9 mouse cellular contexts compared by ENCODE assay signal in genomic region chr11:69729063-69729462, GRCm38 (mm10). TPM values are rescaled to one million over a fixed set of nuclear protein-coding genes. Genes with fewer than 3 reads are reported as not detected.
DNase-seq lines count a peak whose midpoint lies in the region; ATAC-seq and TF ChIP-seq lines count a peak whose summit lies in the region.
"Had no signal": no experiment of that assay in that cellular context is flagged by ENCODE, and none has a peak within 500 bp of the region (broad histone marks: within the 10 kb centered on the region; RNA-seq: fewer than 3 reads in every experiment).

No protein-coding gene starts in this region.

- H3K9me3 ChIP-seq in intestine, postnatal 0 days (ENCODE audit: control insufficient read depth) = no peaks in the 10 kb centered on the region
- no peaks in the 10 kb centered on the region for H3K9me3 ChIP-seq in intestine, embryonic 15.5 days
- H3K9me3 ChIP-seq in CH12.LX (replicated peaks; ENCODE audit: low read length) = no peaks in the 10 kb centered on the region
- H3K9me3 ChIP-seq in limb, embryonic 11.5 days (ENCODE audit: control insufficient read depth, low read length) = no peaks in the 10 kb centered on the region

- ATAC-seq in intestine, postnatal 0 days = no peak
- no peak for ATAC-seq in intestine, embryonic 15.5 days
- no peak for ATAC-seq in limb, embryonic 11.5 days (ENCODE audit: insufficient number of reproducible peaks, low FRiP score, low TSS enrichment, low read depth)

- H3K9ac ChIP-seq in intestine, postnatal 0 days (ENCODE audit: low read depth, low read length) = no peak overlapping the region
- H3K9ac ChIP-seq in intestine, embryonic 15.5 days = no peak overlapping the region
- no peak overlapping the region for H3K9ac ChIP-seq in CH12.LX (ENCODE audit: insufficient read depth, low read depth)
- H3K9ac ChIP-seq in limb, embryonic 11.5 days (ENCODE audit: low read length) = no peak overlapping the region

- in situ Hi-C loops in CH12.LX (cut with MboI; ENCODE audit: low pct_ligation_motif_present, low pct_unique_long_range_greater_than_20kb, low sequenced_read_pairs) = no loop called here

- WGBS in intestine, postnatal 0 days = 34% methylated on average over 3 of the region's 3 CpGs
- WGBS in intestine, embryonic 15.5 days = 35% methylated on average over 3 of the region's 3 CpGs
- WGBS in limb, embryonic 11.5 days = 23% methylated on average over 3 of the region's 3 CpGs

- H3K27ac ChIP-seq in intestine, postnatal 0 days (ENCODE audit: low read depth, low read length) = no peak overlapping the region
- H3K27ac ChIP-seq in intestine, embryonic 15.5 days = no peak overlapping the region
- H3K27ac ChIP-seq in CH12.LX (ENCODE audit: insufficient read depth, low read depth) = no peak overlapping the region
- no peak overlapping the region for H3K27ac ChIP-seq in embryonic fibroblast, embryonic 13.5 days (ENCODE audit: insufficient read depth, low read length)
- H3K27ac ChIP-seq in limb, embryonic 11.5 days (replicated peaks; ENCODE audit: low read depth, low read length) = no peak overlapping the region
- H3K27ac ChIP-seq: macrophage had no signal

- no peak overlapping the region for H3K4me2 ChIP-seq in intestine, postnatal 0 days (replicated peaks; ENCODE audit: low read depth)
- H3K4me2 ChIP-seq in intestine, embryonic 15.5 days (replicated peaks) = no peak overlapping the region
- no peak overlapping the region for H3K4me2 ChIP-seq in CH12.LX (ENCODE audit: insufficient read depth, low read depth, poor library complexity, severe bottlenecking)
- no peak overlapping the region for H3K4me2 ChIP-seq in limb, embryonic 11.5 days (ENCODE audit: low read depth, severe bottlenecking)

- peaks cover 5% of the 10 kb centered on the region for H3K36me3 ChIP-seq in intestine, postnatal 0 days (ENCODE audit: control insufficient read depth, insufficient read depth)
- H3K36me3 ChIP-seq in intestine, embryonic 15.5 days = peaks cover 3% of the 10 kb centered on the region
- H3K36me3 ChIP-seq in CH12.LX (replicated peaks in 1 of 2; ENCODE audit: control insufficient read depth in 1 of 2, insufficient read depth in 1 of 2, low read length in 1 of 2) = peaks cover 5 to 11% of the 10 kb centered on the region in 2 experiments
- H3K36me3 ChIP-seq in limb, embryonic 11.5 days (ENCODE audit: control insufficient read depth, insufficient read depth, low read length) = peaks cover under 1% of the 10 kb centered on the region; the same call in 1 of the 2 replicates

- H3K4me3 ChIP-seq in intestine, postnatal 0 days (ENCODE audit: low read depth, low read length) = no peak overlapping the region
- H3K4me3 ChIP-seq in intestine, embryonic 15.5 days (replicated peaks) = no peak overlapping the region
- no peak overlapping the region for H3K4me3 ChIP-seq in CH12.LX (replicated peaks in 1 of 3; ENCODE audit: low read depth in 2 of 3, low read length in 2 of 3, poor library complexity in 1 of 3)
- no peak overlapping the region for H3K4me3 ChIP-seq in embryonic fibroblast, embryonic 13.5 days (ENCODE audit: insufficient read depth, low read length)
- H3K4me3 ChIP-seq in limb, embryonic 11.5 days (ENCODE audit: low read depth, low read length) = no peak overlapping the region

- no peaks in the 10 kb centered on the region for H3K79me2 ChIP-seq in CH12.LX (replicated peaks; ENCODE audit: control insufficient read depth, extremely low read depth, insufficient read depth, poor library complexity, severe bottlenecking)

- DNase-seq in CH12.LX (ENCODE audit: extremely low read depth) = peak; percentile 80
- peak; percentile 60 for DNase-seq in adrenal gland, adult 2 months
- DNase-seq in limb, embryonic 11.5 days (ENCODE audit: low spot score) = peak; percentile 74
- DNase-seq in skeletal muscle tissue, adult 2 months (ENCODE audit: low read depth, low spot score) = peak; percentile 52
- no peak for DNase-seq in frontal cortex, postnatal 36 days (ENCODE audit: low spot score in 2 of 2)

- H3K27me3 ChIP-seq in intestine, postnatal 0 days (replicated peaks; ENCODE audit: control insufficient read depth, insufficient read depth, low read length) = no peaks in the 10 kb centered on the region
- no peaks in the 10 kb centered on the region for H3K27me3 ChIP-seq in intestine, embryonic 15.5 days (replicated peaks)
- no peaks in the 10 kb centered on the region for H3K27me3 ChIP-seq in CH12.LX (replicated peaks)
- H3K27me3 ChIP-seq in limb, embryonic 11.5 days (ENCODE audit: control insufficient read depth, insufficient read depth, low read length) = no peaks in the 10 kb centered on the region

- no peaks in the 10 kb centered on the region for H3K4me1 ChIP-seq in intestine, postnatal 0 days (replicated peaks; ENCODE audit: control insufficient read depth, insufficient read depth, low read length)
- no peaks in the 10 kb centered on the region for H3K4me1 ChIP-seq in intestine, embryonic 15.5 days (replicated peaks)
- H3K4me1 ChIP-seq in CH12.LX (ENCODE audit: control insufficient read depth in 1 of 2, insufficient read depth in 2 of 2) = no peaks in the 10 kb centered on the region; a peak in 1 of 4 replicates
- H3K4me1 ChIP-seq in embryonic fibroblast, embryonic 13.5 days (ENCODE audit: control insufficient read depth, insufficient read depth, low read length) = no peaks in the 10 kb centered on the region
- no peaks in the 10 kb centered on the region for H3K4me1 ChIP-seq in limb, embryonic 11.5 days (ENCODE audit: control insufficient read depth, insufficient read depth, low read length)

- no peak for TF ChIP-seq POLR2A in CH12.LX (IDR thresholded peaks at IDR 0.05; ENCODE audit: low read depth, low read length)
- TF ChIP-seq POLR2A in embryonic fibroblast, embryonic 13.5 days (IDR thresholded peaks at IDR 0.05; ENCODE audit: low read depth, low read length) = no peak

- dilution Hi-C loops in CH12.LX (cut with MboI; ENCODE audit: extremely low pct_ligation_motif_present, extremely low pct_unique_long_range_greater_than_20kb, low sequenced_read_pairs) = no loop called here

- peak; percentile 79 for TF ChIP-seq RAD21 in CH12.LX (IDR thresholded peaks at IDR 0.05; ENCODE audit: low read depth, low read length)

- peak; percentile 71 for TF ChIP-seq CTCF in intestine, postnatal 0 days (IDR thresholded peaks at IDR 0.05; ENCODE audit: low read depth)
- TF ChIP-seq CTCF in CH12.LX (conservative IDR thresholded peaks at IDR 0.05 in 1 of 2, IDR thresholded peaks at IDR 0.05 in 1 of 2; ENCODE audit: low read depth in 2 of 2, low read length in 2 of 2) = peak; percentile 52 to 84
- TF ChIP-seq CTCF in embryonic fibroblast, embryonic 13.5 days (IDR thresholded peaks at IDR 0.05; ENCODE audit: borderline replicate concordance, insufficient read depth, low read length) = peak; percentile 15; the same call in 1 of the 2 replicates

- no peak for TF ChIP-seq EP300 in CH12.LX (IDR thresholded peaks at IDR 0.05; ENCODE audit: low read length)

RNA-seq across cellular contexts. Expression of gene Polr2a, which starts 29.4 kb away (rescaled TPM):
- polyA plus RNA-seq in intestine, postnatal 0 days (2015; fragmentation: Nextera tagmentation; extraction: Ambion mirVana) = 13.3 and 14.0 TPM in 2 replicates
- polyA plus RNA-seq in intestine, embryonic 15.5 days (2015; fragmentation: Nextera tagmentation; extraction: Ambion mirVana) = 18.1 and 19.1 TPM in 2 replicates
- 44.5 and 45.0 TPM in 2 replicates for total RNA-seq in CH12.LX (2012; rRNA removed)
- 10.3 and 14.8 TPM in 2 replicates for total RNA-seq in CH12.LX (2014; rRNA removed)
- 137 and 162 TPM in 2 replicates for polyA plus RNA-seq in CH12.LX (2012; ENCODE audit: insufficient read length, low read depth)
- total RNA-seq in adrenal gland, adult 2 months (2021) = 10 to 100 TPM; 71.4 to 77.9 TPM
- 20.6 and 38.3 TPM in 2 replicates for polyA plus RNA-seq in adrenal gland, adult 2 months (2012; rRNA removed)
- 82.6 and 90.9 TPM in 2 replicates for polyA plus RNA-seq in embryonic fibroblast, embryonic 13.5 days (2011; ENCODE audit: insufficient read length, low read depth, missing spikeins)
- 64.0 and 78.3 TPM in 2 replicates for polyA plus RNA-seq in limb, embryonic 11.5 days (2014; fragmentation: Nextera tagmentation; extraction: Ambion mirVana)

RNA-seq across cellular contexts. Expression of gene Slc35g3, which starts 32.7 kb away (rescaled TPM):
- 0.09 and 0.12 TPM in 2 replicates for polyA plus RNA-seq in intestine, postnatal 0 days (2015; fragmentation: Nextera tagmentation; extraction: Ambion mirVana)
- polyA plus RNA-seq in intestine, embryonic 15.5 days (2015; fragmentation: Nextera tagmentation; extraction: Ambion mirVana) = 0.15 and 0.16 TPM in 2 replicates
- total RNA-seq in CH12.LX (2012; rRNA removed) = not detected in 2 replicates
- total RNA-seq in CH12.LX (2014; rRNA removed) = not detected in 2 replicates
- polyA plus RNA-seq in CH12.LX (2012; ENCODE audit: insufficient read length, low read depth) = not detected in 2 replicates
- not detected for total RNA-seq in adrenal gland, adult 2 months (2021)
- polyA plus RNA-seq in adrenal gland, adult 2 months (2012; rRNA removed) = not detected in 2 replicates
- not detected in 2 replicates for polyA plus RNA-seq in embryonic fibroblast, embryonic 13.5 days (2011; ENCODE audit: insufficient read length, low read depth, missing spikeins)
- 0.09 TPM in 1 of 2 replicates, not detected in the other for polyA plus RNA-seq in limb, embryonic 11.5 days (2014; fragmentation: Nextera tagmentation; extraction: Ambion mirVana)
- polyA plus RNA-seq: macrophage had no signal

RNA-seq across cellular contexts. Expression of gene Tnfsfm13, which starts 33.2 kb away (rescaled TPM):
- 4.1 and 4.8 TPM in 2 replicates for polyA plus RNA-seq in intestine, postnatal 0 days (2015; fragmentation: Nextera tagmentation; extraction: Ambion mirVana)
- 2.6 and 3.1 TPM in 2 replicates for polyA plus RNA-seq in intestine, embryonic 15.5 days (2015; fragmentation: Nextera tagmentation; extraction: Ambion mirVana)
- 0.08 TPM in 2 replicates for total RNA-seq in CH12.LX (2012; rRNA removed)
- not detected in 2 replicates for total RNA-seq in CH12.LX (2014; rRNA removed)
- 0.25 TPM in 1 of 2 replicates, not detected in the other for polyA plus RNA-seq in CH12.LX (2012; ENCODE audit: insufficient read length, low read depth)
- 1 to 10 TPM; 3.1 to 7.0 TPM for total RNA-seq in adrenal gland, adult 2 months (2021)
- polyA plus RNA-seq in adrenal gland, adult 2 months (2012; rRNA removed) = 12.7 and 18.9 TPM in 2 replicates
- polyA plus RNA-seq in embryonic fibroblast, embryonic 13.5 days (2011; ENCODE audit: insufficient read length, low read depth, missing spikeins) = 3.0 and 4.4 TPM in 2 replicates
- polyA plus RNA-seq in limb, embryonic 11.5 days (2014; fragmentation: Nextera tagmentation; extraction: Ambion mirVana) = 1.1 and 1.3 TPM in 2 replicates

RNA-seq across cellular contexts. Expression of gene Tnfsf12, which starts 33.4 kb away (rescaled TPM):
- polyA plus RNA-seq in intestine, postnatal 0 days (2015; fragmentation: Nextera tagmentation; extraction: Ambion mirVana) = 6.6 and 7.2 TPM in 2 replicates
- 6.6 and 7.0 TPM in 2 replicates for polyA plus RNA-seq in intestine, embryonic 15.5 days (2015; fragmentation: Nextera tagmentation; extraction: Ambion mirVana)
- total RNA-seq in CH12.LX (2012; rRNA removed) (not detected in 2 replicates), CH12.LX (2014; rRNA removed) (not detected in 2 replicates)
- 0.26 TPM in 1 of 2 replicates, not detected in the other for polyA plus RNA-seq in CH12.LX (2012; ENCODE audit: insufficient read length, low read depth)
- 10 to 100 TPM; 19.8 to 37.1 TPM for total RNA-seq in adrenal gland, adult 2 months (2021)
- 44.7 and 57.4 TPM in 2 replicates for polyA plus RNA-seq in adrenal gland, adult 2 months (2012; rRNA removed)
- 20.0 and 25.5 TPM in 2 replicates for polyA plus RNA-seq in embryonic fibroblast, embryonic 13.5 days (2011; ENCODE audit: insufficient read length, low read depth, missing spikeins)
- polyA plus RNA-seq in limb, embryonic 11.5 days (2014; fragmentation: Nextera tagmentation; extraction: Ambion mirVana) = 2.6 and 3.3 TPM in 2 replicates

RNA-seq across cellular contexts. Expression of gene Zbtb4, which starts 36.6 kb away (rescaled TPM):
- 2.1 and 2.4 TPM in 2 replicates for polyA plus RNA-seq in intestine, postnatal 0 days (2015; fragmentation: Nextera tagmentation; extraction: Ambion mirVana)
- 2.3 and 2.4 TPM in 2 replicates for polyA plus RNA-seq in intestine, embryonic 15.5 days (2015; fragmentation: Nextera tagmentation; extraction: Ambion mirVana)
- 3.4 TPM in 2 replicates for total RNA-seq in CH12.LX (2012; rRNA removed)
- total RNA-seq in CH12.LX (2014; rRNA removed) = 0.75 and 0.77 TPM in 2 replicates
- 2.3 and 3.0 TPM in 2 replicates for polyA plus RNA-seq in CH12.LX (2012; ENCODE audit: insufficient read length, low read depth)
- 10 to 100 TPM; 47.3 to 74.8 TPM for total RNA-seq in adrenal gland, adult 2 months (2021)
- polyA plus RNA-seq in adrenal gland, adult 2 months (2012; rRNA removed) = 66.0 and 73.6 TPM in 2 replicates
- polyA plus RNA-seq in embryonic fibroblast, embryonic 13.5 days (2011; ENCODE audit: insufficient read length, low read depth, missing spikeins) = 22.6 and 28.5 TPM in 2 replicates
- polyA plus RNA-seq in limb, embryonic 11.5 days (2014; fragmentation: Nextera tagmentation; extraction: Ambion mirVana) = 0.96 and 1.1 TPM in 2 replicates

Comparison
In these comparisons a context has a peak if more than half of its experiments do, and no peak if none do; other contexts are left out.
1. CTCF ChIP-seq: peak in every context shown above with its lines; median percentile 71 in intestine, postnatal 0 days; 68 in CH12.LX; 15 in embryonic fibroblast, embryonic 13.5 days.
2. DNase-seq: peak in CH12.LX (single experiment), adrenal gland, adult 2 months (single experiment), limb, embryonic 11.5 days (single experiment) and skeletal muscle tissue, adult 2 months (single experiment); none in frontal cortex, postnatal 36 days (0 of 2).